Mouse (Mus musculus) forebrain, embryonic 14.5 days (tissue): Measurements from ENCODE around the gene Tbc1d17. TPM values are rescaled to one million over a fixed set of nuclear protein-coding genes. Genes with fewer than 3 reads are reported as not detected.

Source experiments
- ATAC-seq: fragments of 200-750 bp; cut with Nextera tagmentation; 2 replicates; pipeline ENCODE4 v1.8.0; 2017; ENCODE audit warnings: mild to moderate bottlenecking, moderate library complexity
- DNase-seq: peaks from one replicate; pipeline ENCODE4 v3.0.0-alpha.2; 2015; ENCODE audit warnings: low spot score
- H3K27ac ChIP-seq: fragments of 300-500 bp; sonication (generic); 2 replicates; pipeline ENCODE4 v1.5.1; 2014; ENCODE audit warnings: low read depth, mild to moderate bottlenecking, control low read depth, low read length, moderate library complexity
- H3K27me3 ChIP-seq: fragments of 300-500 bp; sonication (generic); replicated peaks from 2 replicates; pipeline ENCODE4 v1.6.1; 2014; ENCODE audit warnings: low read length, control low read depth, mixed read lengths; ENCODE audit not compliant: control insufficient read depth, insufficient read depth
- H3K36me3 ChIP-seq: fragments of 300-500 bp; sonication (generic); 2 replicates; pipeline ENCODE4 v1.6.1; 2014; ENCODE audit warnings: low read length, control low read depth; ENCODE audit not compliant: control insufficient read depth, insufficient read depth
- H3K4me1 ChIP-seq: fragments of 300-500 bp; sonication (generic); 2 replicates; pipeline ENCODE4 v1.6.1; 2014; ENCODE audit warnings: antibody characterized with exemption, low read length, control low read depth; ENCODE audit not compliant: control insufficient read depth, insufficient read depth
- H3K4me2 ChIP-seq: fragments of 300-500 bp; sonication (generic); 2 replicates; pipeline ENCODE4 v1.6.1; 2014; ENCODE audit warnings: mild to moderate bottlenecking, control low read depth, low read length
- H3K4me3 ChIP-seq: fragments of 300-500 bp; sonication (generic); 2 replicates; pipeline ENCODE4 v1.5.1; 2014; ENCODE audit warnings: low read depth, low read length, control low read depth
- H3K9ac ChIP-seq: fragments of 300-500 bp; sonication (generic); 2 replicates; pipeline ENCODE4 v1.6.1; 2014; ENCODE audit warnings: mild to moderate bottlenecking, low read length, control low read depth, moderate library complexity
- H3K9me3 ChIP-seq: fragments of 300-500 bp; sonication (generic); replicated peaks from 2 replicates; pipeline ENCODE4 v1.6.1; 2016; ENCODE audit warnings: low read length, control low read depth, mixed read lengths; ENCODE audit not compliant: control insufficient read depth
- WGBS: fragments of 180-500 bp; shearing (Covaris S2); extraction: QIAGEN DNeasy Blood & Tissue Kit; methylation state at CpG from one replicate; pipeline ENCODE4 v1.1.7; 2014; 5-methylcytosine and 5-hydroxymethylcytosine counted together
- polyA plus RNA-seq: library from polyadenylated mRNA; unstranded; fragments of >200 nt; fragmentation: Nextera tagmentation; extraction: Ambion mirVana; gene quantifications from 2 replicates; pipeline ENCODE4 v1.2.1, GENCODE M21; 2014

Tbc1d17 gene
- polyA plus RNA-seq, 1 experiment from 2014 or later = 79.6 TPM

DNA sequence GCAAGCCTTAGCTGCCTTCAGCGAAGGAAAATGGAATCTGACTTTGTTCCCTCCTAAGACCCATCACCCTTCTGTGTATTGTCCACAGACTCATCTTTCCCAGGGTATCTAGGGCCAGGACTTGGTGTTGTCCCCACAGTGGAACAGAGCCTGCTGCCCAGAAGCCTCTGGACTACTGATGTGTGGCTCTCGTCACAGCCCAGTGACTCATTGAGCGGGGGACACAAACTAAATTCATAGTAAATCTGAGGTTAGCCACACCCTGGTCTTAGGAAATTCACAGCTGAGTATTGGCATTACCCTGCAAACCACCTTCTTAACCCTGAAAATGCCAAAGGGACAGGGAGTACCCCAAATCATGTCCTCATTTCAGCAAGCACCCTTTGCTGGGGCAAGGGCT lies 22.1 kb downstream of the Tbc1d17 start:
- DNase-seq = no peak
- H3K9ac ChIP-seq = no peak overlapping the region
- H3K36me3 ChIP-seq = peaks cover 38% of the 10 kb centered on the region
- H3K27ac ChIP-seq = no peak overlapping the region
- WGBS = 94% methylated on average over 3 of the region's 3 CpGs
- H3K9me3 ChIP-seq = no peaks in the 10 kb centered on the region
- H3K27me3 ChIP-seq = no peaks in the 10 kb centered on the region
- no peak for ATAC-seq
- H3K4me1 ChIP-seq = peaks cover 3% of the 10 kb centered on the region; the same call in 1 of the 2 replicates
- H3K4me2 ChIP-seq = no peak overlapping the region
- H3K4me3 ChIP-seq = no peak overlapping the region

DNA sequence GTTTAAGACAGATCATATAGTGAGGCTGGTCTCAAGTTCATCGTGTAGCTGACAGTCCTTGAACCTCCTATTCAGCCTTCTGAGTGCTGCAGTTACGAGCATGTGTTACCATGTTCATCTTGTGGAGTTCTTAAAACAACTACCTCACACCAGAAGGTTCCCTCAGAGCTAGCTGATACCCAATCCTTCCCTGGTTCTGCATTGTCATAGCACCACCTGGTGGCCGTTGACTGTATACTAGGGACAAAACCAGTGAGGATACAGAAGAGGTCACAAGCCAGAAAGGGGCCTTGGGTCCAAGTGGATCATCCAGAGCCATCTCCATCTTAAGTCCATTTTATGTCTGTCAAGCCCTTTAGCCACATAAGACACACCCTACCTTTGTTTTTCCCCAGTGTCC lies 24.0 kb downstream of the Tbc1d17 start:
- Histone ChIP-seq H3K4me1 (peaks cover 3% of the 10 kb centered on the region), H3K9ac (no peak overlapping the region), H3K4me3 (no peak overlapping the region), H3K36me3 (peaks cover 19% of the 10 kb centered on the region), H3K4me2 (no peak overlapping the region), H3K27ac (no peak overlapping the region), H3K27me3 (no peaks in the 10 kb centered on the region), H3K9me3 (no peaks in the 10 kb centered on the region)
- ATAC-seq (peak; percentile 78), DNase-seq (peak; percentile 89)
- WGBS = 29% methylated on average over 3 of the region's 3 CpGs

DNA sequence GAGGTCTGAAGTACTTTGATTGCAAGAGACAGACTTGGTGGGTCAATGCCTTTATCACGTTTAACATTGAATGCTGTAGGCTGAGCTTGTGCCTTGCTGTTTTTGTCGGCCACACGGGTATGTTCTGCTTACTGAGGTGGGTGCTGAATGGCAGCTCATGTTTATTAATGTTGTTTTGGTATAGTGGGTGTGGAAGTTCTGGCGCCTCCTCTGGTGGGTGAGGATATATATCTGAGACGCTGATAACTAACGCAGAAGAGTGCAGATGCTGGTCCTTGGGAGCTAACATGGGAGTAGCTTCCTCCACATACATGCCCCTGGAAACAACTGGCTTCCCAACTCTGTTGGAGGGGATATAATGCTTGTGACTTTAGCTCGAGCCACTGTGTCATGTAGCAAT lies 25.5 kb downstream of the Tbc1d17 start:
- Histone ChIP-seq H3K4me3 (no peak overlapping the region), H3K4me1 (peaks cover 16% of the 10 kb centered on the region), H3K9me3 (no peaks in the 10 kb centered on the region), H3K27ac (no peak overlapping the region), H3K36me3 (peaks cover 9% of the 10 kb centered on the region; the same call in 1 of the 2 replicates), H3K9ac (no peak overlapping the region), H3K27me3 (no peaks in the 10 kb centered on the region), H3K4me2 (no peak overlapping the region)
- 24% methylated on average over 7 of the region's 7 CpGs for WGBS
- ATAC-seq (no peak), DNase-seq (peak; percentile 22)

DNA sequence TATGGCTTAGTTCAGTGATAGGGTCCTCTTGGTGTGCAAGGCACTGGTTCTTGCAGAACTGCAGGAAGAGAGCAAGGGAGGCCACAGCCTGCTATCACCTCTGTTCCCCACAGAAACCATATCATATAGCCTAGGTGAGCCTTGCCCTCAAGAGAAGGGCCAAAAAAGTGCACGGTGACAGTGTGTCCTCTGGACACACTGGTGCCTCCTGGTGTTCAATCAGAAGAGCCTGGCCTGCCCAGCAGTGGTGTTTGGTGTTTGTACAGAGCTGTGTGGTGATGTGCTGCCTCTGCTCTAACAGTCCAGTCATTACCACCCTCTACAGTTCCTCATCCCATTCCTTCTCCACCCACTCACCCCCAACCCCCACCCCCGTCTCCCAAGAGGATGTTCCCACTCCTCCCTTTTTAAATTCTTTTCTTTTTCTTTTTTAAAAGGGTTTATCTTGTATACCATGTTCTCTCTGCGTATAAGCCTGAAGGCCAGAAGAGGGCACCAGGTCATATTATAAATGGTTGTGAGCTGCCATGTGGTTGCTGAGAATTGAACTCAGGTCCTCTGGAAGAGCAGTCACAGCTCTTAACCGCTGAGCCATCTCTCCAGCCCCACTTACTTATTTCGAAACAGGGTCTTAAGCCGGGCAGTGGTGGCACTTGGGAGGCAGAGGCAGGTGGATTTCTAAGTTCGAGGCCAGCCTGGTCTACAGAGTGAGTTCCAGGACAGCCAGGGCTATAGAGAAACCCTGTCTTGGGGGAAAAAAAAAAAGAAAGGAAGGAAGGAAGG lies 27.0 kb downstream of the Tbc1d17 start:
- H3K4me2 ChIP-seq = no peak overlapping the region
- peaks cover 31% of the 10 kb centered on the region for H3K4me1 ChIP-seq
- 0 out of 2 replicates have a peak, but pooled peaks cover 7% of the 10 kb centered on the region for H3K36me3 ChIP-seq
- H3K9me3 ChIP-seq = no peaks in the 10 kb centered on the region
- ATAC-seq (no peak), DNase-seq (no peak)
- no peaks in the 10 kb centered on the region for H3K27me3 ChIP-seq
- H3K27ac ChIP-seq = no peak overlapping the region
- 83% methylated on average over 7 of the region's 7 CpGs for WGBS
- H3K4me3 ChIP-seq = no peak overlapping the region
- no peak overlapping the region for H3K9ac ChIP-seq

DNA sequence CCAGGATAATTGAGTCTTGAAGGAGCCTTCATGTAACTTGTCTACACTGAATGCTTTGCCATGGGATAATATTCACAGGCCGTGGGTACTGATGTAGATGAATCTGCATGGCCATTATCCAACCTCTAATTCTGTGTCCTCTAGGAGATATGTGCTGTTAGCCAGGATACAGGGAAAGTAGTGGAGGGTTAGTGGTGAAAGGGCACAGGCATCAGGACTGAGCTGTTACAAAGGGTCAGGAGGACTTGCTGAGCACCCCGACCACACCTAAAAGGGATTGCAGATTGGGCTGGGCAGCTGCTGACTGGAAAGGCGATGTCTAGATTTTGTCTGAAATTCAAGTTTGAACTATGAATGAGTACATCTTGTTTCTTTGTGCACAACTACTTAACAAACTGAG lies 28.4 kb downstream of the Tbc1d17 start:
- H3K4me2 ChIP-seq = no peak overlapping the region
- no peak for DNase-seq
- no peaks in the 10 kb centered on the region for H3K27me3 ChIP-seq
- no peak for ATAC-seq
- no peak overlapping the region; the same call in 1 of the 2 replicates for H3K9ac ChIP-seq
- H3K36me3 ChIP-seq = 0 out of 2 replicates have a peak, but pooled peaks cover 4% of the 10 kb centered on the region
- peaks cover 31% of the 10 kb centered on the region for H3K4me1 ChIP-seq
- no peak overlapping the region for H3K4me3 ChIP-seq
- H3K9me3 ChIP-seq = no peaks in the 10 kb centered on the region
- 86% methylated on average over 3 of the region's 3 CpGs for WGBS
- no peak overlapping the region for H3K27ac ChIP-seq

DNA sequence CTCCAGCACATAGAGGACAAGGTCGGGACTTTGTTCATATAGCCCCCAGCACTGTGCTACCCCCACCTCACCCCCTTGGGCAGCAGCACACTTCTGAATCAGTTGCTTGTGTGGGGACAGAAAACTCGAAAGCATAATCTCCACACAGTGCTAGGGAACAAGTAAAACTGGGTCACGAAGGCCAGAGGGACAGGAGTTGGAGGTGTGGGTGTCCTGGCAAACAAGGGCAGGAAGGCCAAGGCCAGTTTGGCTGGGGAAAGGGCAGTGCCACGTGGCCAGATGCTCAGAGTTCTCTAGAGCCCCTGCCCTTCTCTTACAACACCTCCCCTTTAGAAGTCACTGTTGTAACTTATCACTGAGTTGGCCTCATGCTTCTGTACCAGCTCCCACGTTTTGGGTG lies 29.0 kb downstream of the Tbc1d17 start:
- Histone ChIP-seq H3K27ac (no peak overlapping the region), H3K4me1 (peaks cover 31% of the 10 kb centered on the region), H3K36me3 (0 out of 2 replicates have a peak, but pooled peaks cover 4% of the 10 kb centered on the region), H3K27me3 (no peaks in the 10 kb centered on the region), H3K9me3 (no peaks in the 10 kb centered on the region), H3K4me3 (no peak overlapping the region), H3K4me2 (peak overlapping the region; percentile 87), H3K9ac (no peak overlapping the region)
- 71% methylated on average over 5 of the region's 5 CpGs for WGBS
- ATAC-seq (no peak), DNase-seq (no peak)

DNA sequence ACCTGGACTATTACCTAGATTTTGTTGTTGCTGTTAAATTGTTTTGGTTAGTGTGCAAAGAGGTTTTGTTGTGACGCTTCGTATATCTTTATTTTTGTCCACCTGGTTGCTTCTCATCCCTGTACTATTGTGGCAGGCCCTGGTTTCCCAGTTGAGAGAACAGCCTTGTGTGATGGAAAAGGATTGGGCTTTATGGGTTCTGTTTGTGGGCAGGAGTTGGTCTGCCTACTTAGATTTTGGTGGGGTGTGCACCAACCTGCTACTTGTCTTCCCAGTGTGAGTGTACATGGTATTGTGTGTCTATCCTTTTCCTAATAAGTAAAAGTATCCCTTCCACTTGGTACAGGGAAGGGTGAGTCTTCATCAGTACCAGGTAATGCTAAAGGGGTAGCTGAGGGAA lies 29.5 kb downstream of the Tbc1d17 start:
- no peak for DNase-seq
- peak overlapping the region; percentile 87 for H3K4me2 ChIP-seq
- ATAC-seq = no peak
- no peaks in the 10 kb centered on the region for H3K27me3 ChIP-seq
- H3K27ac ChIP-seq = 0 out of 2 replicates have a peak overlapping the region, but pooled peaks have one; percentile 23
- 0 out of 2 replicates have a peak, but pooled peaks cover 4% of the 10 kb centered on the region for H3K36me3 ChIP-seq
- H3K4me1 ChIP-seq = peaks cover 31% of the 10 kb centered on the region
- H3K4me3 ChIP-seq = peak overlapping the region; percentile 90
- 91% methylated on average over 2 of the region's 2 CpGs for WGBS
- no peaks in the 10 kb centered on the region for H3K9me3 ChIP-seq
- peak overlapping the region; percentile 91 for H3K9ac ChIP-seq

DNA sequence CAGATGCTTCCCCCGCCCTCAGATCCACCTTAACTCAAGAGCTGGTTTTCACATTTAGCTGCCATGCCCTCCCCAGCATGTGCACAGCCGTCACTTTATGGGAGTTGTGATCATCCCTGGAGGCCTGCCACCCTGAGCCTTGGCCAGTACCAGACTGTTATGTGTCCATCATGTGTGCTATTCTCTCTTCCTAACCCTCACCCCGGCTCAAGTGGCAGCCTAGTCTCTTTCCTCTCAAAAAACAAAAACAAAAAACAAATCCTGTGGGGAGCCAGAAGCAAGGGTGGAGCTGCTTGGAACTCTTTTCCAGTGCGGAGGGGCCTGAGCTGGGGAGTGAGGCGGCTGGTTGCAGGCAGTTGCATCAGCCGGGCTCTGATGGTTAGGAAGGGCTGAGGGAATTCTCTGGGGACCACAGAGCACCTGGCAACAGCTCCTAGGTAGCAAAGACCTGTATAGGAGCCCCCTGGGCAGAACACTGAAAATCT lies 30.1 kb downstream of the Tbc1d17 start:
- Histone ChIP-seq H3K27me3 (no peaks in the 10 kb centered on the region), H3K9me3 (no peaks in the 10 kb centered on the region), H3K4me2 (peak overlapping the region; percentile 87), H3K9ac (peak overlapping the region; percentile 91), H3K36me3 (0 out of 2 replicates have a peak, but pooled peaks cover 4% of the 10 kb centered on the region), H3K4me1 (peaks cover 31% of the 10 kb centered on the region), H3K27ac (0 out of 2 replicates have a peak overlapping the region, but pooled peaks have one; percentile 23), H3K4me3 (peak overlapping the region; percentile 90)
- WGBS = 24% methylated on average over 6 of the region's 6 CpGs
- peak; percentile 13 for DNase-seq
- ATAC-seq = no peak

DNA sequence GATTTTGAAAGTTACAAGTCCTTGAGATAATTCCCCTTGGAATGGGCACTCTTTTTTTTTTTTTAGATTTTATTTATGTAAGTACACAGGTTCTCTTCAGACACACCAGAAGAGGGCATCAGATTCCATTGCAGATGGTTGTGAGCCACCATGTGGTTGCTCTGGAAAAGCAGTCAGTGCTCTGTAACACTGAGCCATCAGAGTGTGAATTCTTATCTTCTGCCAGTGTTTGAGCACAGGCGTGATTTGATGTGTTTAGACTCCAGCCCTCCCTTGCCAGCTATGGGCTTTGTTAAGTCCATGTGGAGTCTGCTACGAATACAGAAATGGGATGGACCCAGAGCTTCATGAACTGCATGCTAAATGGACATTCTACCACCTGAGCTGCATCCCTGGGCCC lies 30.7 kb downstream of the Tbc1d17 start:
- H3K27ac ChIP-seq = peak overlapping the region; percentile 23; the same call in 1 of the 2 replicates

More for the DNA sequence above, 30.7 kb downstream of the Tbc1d17 start:
- ATAC-seq = no peak
- 10% methylated on average over 2 of the region's 2 CpGs for WGBS
- Histone ChIP-seq H3K4me3 (peak overlapping the region; percentile 90), H3K4me2 (peak overlapping the region; percentile 87), H3K36me3 (0 out of 2 replicates have a peak, but pooled peaks cover 4% of the 10 kb centered on the region), H3K9ac (peak overlapping the region; percentile 91; the same call in 1 of the 2 replicates), H3K27me3 (no peaks in the 10 kb centered on the region), H3K9me3 (no peaks in the 10 kb centered on the region), H3K4me1 (peaks cover 29% of the 10 kb centered on the region)
- DNase-seq = peak; percentile 57
